Mouse (Mus musculus): ENCODE data around the gene Hspa4. TPM values are rescaled to one million over a fixed set of nuclear protein-coding genes. Genes with fewer than 3 reads are reported as not detected.

Gene Hspa4
- polyA plus RNA-seq, 1 experiment from 2014 or later: 91.2 TPM

GRCm38 (mm10) chr11:53259047-53259632 is 41.1 kb downstream of the Hspa4 start:
- Histone ChIP-seq H3K9me3 (no peaks in the 10 kb centered on the region), H3K36me3 (peaks cover 53% of the 10 kb centered on the region), H3K27ac (no peak overlapping the region), H3K4me3 (no peak overlapping the region), H3K4me1 (replicated peaks) (no peaks in the 10 kb centered on the region), H3K27me3 (ENCODE audit: insufficient read depth, poor library complexity, severe bottlenecking) (no peaks in the 10 kb centered on the region)
- WGBS: 90% methylated on average over 6 of the region's 6 CpGs
- DNase-seq (ENCODE audit: low spot score): no peak

GRCm38 (mm10) chr11:53256914-53257313 is 43.3 kb downstream of the Hspa4 start:
- no peak for DNase-seq (ENCODE audit: low spot score)
- Histone ChIP-seq H3K27ac (no peak overlapping the region), H3K36me3 (peaks cover 31% of the 10 kb centered on the region), H3K9me3 (no peaks in the 10 kb centered on the region), H3K27me3 (ENCODE audit: insufficient read depth, poor library complexity, severe bottlenecking) (no peaks in the 10 kb centered on the region), H3K4me3 (no peak overlapping the region), H3K4me1 (replicated peaks) (peaks cover 15% of the 10 kb centered on the region)
- WGBS: 86% methylated on average over 2 of the region's 2 CpGs

GRCm38 (mm10) chr11:53254926-53255325 is 45.3 kb downstream of the Hspa4 start:
- H3K27me3 ChIP-seq (ENCODE audit: insufficient read depth, poor library complexity, severe bottlenecking): no peaks in the 10 kb centered on the region
- peaks cover 29% of the 10 kb centered on the region for H3K4me1 ChIP-seq (replicated peaks)
- H3K27ac ChIP-seq: no peak overlapping the region
- H3K9me3 ChIP-seq: no peaks in the 10 kb centered on the region
- H3K4me3 ChIP-seq: no peak overlapping the region
- H3K36me3 ChIP-seq: peaks cover 11% of the 10 kb centered on the region
- WGBS: 42% methylated on average over 7 of the region's 7 CpGs
- DNase-seq (ENCODE audit: low spot score): peak; percentile 76

- Histone ChIP-seq H3K9me3 (no peaks in the 10 kb centered on the region), H3K27ac (no peak overlapping the region), H3K36me3 (peaks cover 7% of the 10 kb centered on the region; the same call in 1 of the 2 replicates), H3K4me3 (no peak overlapping the region), H3K27me3 (ENCODE audit: insufficient read depth, poor library complexity, severe bottlenecking) (no peaks in the 10 kb centered on the region), H3K4me1 (replicated peaks) (peaks cover 31% of the 10 kb centered on the region)
- WGBS: 84% methylated on average over 3 of the region's 3 CpGs
- no peak for DNase-seq (ENCODE audit: low spot score)
These were observed 45.8 kb downstream of the Hspa4 start for GRCm38 (mm10) chr11:53254428-53254827.

GRCm38 (mm10) chr11:53252186-53253119 is 47.8 kb downstream of the Hspa4 start:
- H3K36me3 ChIP-seq: no peaks in the 10 kb centered on the region
- WGBS: 73% methylated on average over 12 of the region's 12 CpGs
- H3K4me3 ChIP-seq: no peak overlapping the region
- no peaks in the 10 kb centered on the region for H3K9me3 ChIP-seq
- peaks cover 31% of the 10 kb centered on the region for H3K4me1 ChIP-seq (replicated peaks)
- no peaks in the 10 kb centered on the region for H3K27me3 ChIP-seq (ENCODE audit: insufficient read depth, poor library complexity, severe bottlenecking)
- H3K27ac ChIP-seq: peak overlapping the region; percentile 73
- DNase-seq (ENCODE audit: low spot score): peak; percentile 71

GRCm38 (mm10) chr11:53250796-53251195 is 49.5 kb downstream of the Hspa4 start:
- 92% methylated on average over 14 of the region's 14 CpGs for WGBS
- no peaks in the 10 kb centered on the region for H3K36me3 ChIP-seq
- peak overlapping the region; percentile 2; the same call in 1 of the 2 replicates for H3K27ac ChIP-seq
- no peak for DNase-seq (ENCODE audit: low spot score)
- H3K9me3 ChIP-seq: no peaks in the 10 kb centered on the region
- no peaks in the 10 kb centered on the region for H3K27me3 ChIP-seq (ENCODE audit: insufficient read depth, poor library complexity, severe bottlenecking)
- peaks cover 31% of the 10 kb centered on the region for H3K4me1 ChIP-seq (replicated peaks)
- H3K4me3 ChIP-seq: no peak overlapping the region

- Histone ChIP-seq H3K4me3 (no peak overlapping the region), H3K9me3 (no peaks in the 10 kb centered on the region), H3K27me3 (ENCODE audit: insufficient read depth, poor library complexity, severe bottlenecking) (no peaks in the 10 kb centered on the region), H3K36me3 (no peaks in the 10 kb centered on the region), H3K4me1 (replicated peaks) (peaks cover 31% of the 10 kb centered on the region), H3K27ac (no peak overlapping the region)
- no peak for DNase-seq (ENCODE audit: low spot score)
- WGBS: 86% methylated on average over 5 of the region's 5 CpGs
These were observed 50.6 kb downstream of the Hspa4 start for GRCm38 (mm10) chr11:53249686-53250085.

GRCm38 (mm10) chr11:53245561-53245960 is 54.7 kb downstream of the Hspa4 start:
- Histone ChIP-seq H3K27ac (no peak overlapping the region), H3K9me3 (no peaks in the 10 kb centered on the region), H3K27me3 (ENCODE audit: insufficient read depth, poor library complexity, severe bottlenecking) (no peaks in the 10 kb centered on the region), H3K36me3 (no peaks in the 10 kb centered on the region), H3K4me1 (replicated peaks) (peaks cover 8% of the 10 kb centered on the region), H3K4me3 (no peak overlapping the region)
- no peak for DNase-seq (ENCODE audit: low spot score)
- WGBS: 77% methylated on average over 2 of the region's 2 CpGs

- Histone ChIP-seq H3K4me3 (no peak overlapping the region), H3K36me3 (no peaks in the 10 kb centered on the region), H3K27me3 (ENCODE audit: insufficient read depth, poor library complexity, severe bottlenecking) (no peaks in the 10 kb centered on the region), H3K9me3 (no peaks in the 10 kb centered on the region), H3K27ac (no peak overlapping the region), H3K4me1 (replicated peaks) (no peaks in the 10 kb centered on the region)
- DNase-seq (ENCODE audit: low spot score): peak; percentile 46
- 45% methylated on average over 11 of the region's 11 CpGs for WGBS
These were observed 57.1 kb downstream of the Hspa4 start for GRCm38 (mm10) chr11:53243199-53243598.

- Histone ChIP-seq H3K4me1 (replicated peaks) (no peaks in the 10 kb centered on the region), H3K27ac (no peak overlapping the region), H3K27me3 (ENCODE audit: insufficient read depth, poor library complexity, severe bottlenecking) (no peaks in the 10 kb centered on the region), H3K9me3 (no peaks in the 10 kb centered on the region), H3K36me3 (no peaks in the 10 kb centered on the region), H3K4me3 (no peak overlapping the region)
- 80% methylated on average over 9 of the region's 9 CpGs for WGBS
- no peak for DNase-seq (ENCODE audit: low spot score)
These were observed 66.7 kb downstream of the Hspa4 start for GRCm38 (mm10) chr11:53233590-53233989.

- Histone ChIP-seq H3K36me3 (no peaks in the 10 kb centered on the region), H3K9me3 (no peaks in the 10 kb centered on the region), H3K4me1 (replicated peaks) (no peaks in the 10 kb centered on the region), H3K27ac (no peak overlapping the region), H3K4me3 (no peak overlapping the region), H3K27me3 (ENCODE audit: insufficient read depth, poor library complexity, severe bottlenecking) (no peaks in the 10 kb centered on the region)
- DNase-seq (ENCODE audit: low spot score): no peak
- 87% methylated on average over 5 of the region's 5 CpGs for WGBS
These were observed 68.4 kb downstream of the Hspa4 start for GRCm38 (mm10) chr11:53231836-53232235.

- no peaks in the 10 kb centered on the region; the same call in 1 of the 2 replicates for H3K9me3 ChIP-seq
- DNase-seq (ENCODE audit: low spot score): no peak
- no peaks in the 10 kb centered on the region for H3K4me1 ChIP-seq (replicated peaks)
- no peak overlapping the region for H3K4me3 ChIP-seq
- no peak overlapping the region for H3K27ac ChIP-seq
- WGBS: 89% methylated on average over 3 of the region's 3 CpGs
- H3K36me3 ChIP-seq: no peaks in the 10 kb centered on the region
- H3K27me3 ChIP-seq (ENCODE audit: insufficient read depth, poor library complexity, severe bottlenecking): no peaks in the 10 kb centered on the region
These were observed 71.2 kb downstream of the Hspa4 start for GRCm38 (mm10) chr11:53229011-53229410.

- Histone ChIP-seq H3K27ac (no peak overlapping the region), H3K36me3 (no peaks in the 10 kb centered on the region), H3K4me1 (replicated peaks) (no peaks in the 10 kb centered on the region), H3K4me3 (no peak overlapping the region), H3K9me3 (no peaks in the 10 kb centered on the region), H3K27me3 (ENCODE audit: insufficient read depth, poor library complexity, severe bottlenecking) (no peaks in the 10 kb centered on the region)
- 88% methylated on average over 9 of the region's 9 CpGs for WGBS
- no peak for DNase-seq (ENCODE audit: low spot score)
These were observed 89.4 kb downstream of the Hspa4 start for GRCm38 (mm10) chr11:53210876-53211275.

Measured in hindbrain, embryonic 10.5 days (tissue).